Mouse (Mus musculus) intestine, postnatal 0 days (tissue): ENCODE measurements around the gene Krt6a. TPM values are rescaled to one million over a fixed set of nuclear protein-coding genes. Genes with fewer than 3 reads are reported as not detected.
"Not testable (repeated sequence)": the region's sequence is repeated elsewhere in the genome, so short reads cannot be mapped to it uniquely, and the experiment has no call there.

Source experiments
- ATAC-seq: fragments of 200-750 bp; cut with Nextera tagmentation; 2 replicates; pipeline ENCODE4 v1.8.0; 2017; ENCODE audit warnings: mild to moderate bottlenecking, moderate TSS enrichment, moderate library complexity
- H3K27ac ChIP-seq: fragments of 300-500 bp; sonication (generic); 2 replicates; pipeline ENCODE4 v1.5.1; 2014; ENCODE audit warnings: mild to moderate bottlenecking, low read depth, low read length, moderate library complexity
- H3K27me3 ChIP-seq: fragments of 300-500 bp; sonication (generic); replicated peaks from 2 replicates; pipeline ENCODE4 v1.6.1; 2014; ENCODE audit warnings: low read length, mixed read lengths; ENCODE audit not compliant: control insufficient read depth, insufficient read depth
- H3K36me3 ChIP-seq: fragments of 300-500 bp; sonication (generic); 2 replicates; pipeline ENCODE4 v1.6.1; 2014; ENCODE audit warnings: mild to moderate bottlenecking, moderate library complexity; ENCODE audit not compliant: control insufficient read depth, insufficient read depth
- H3K4me1 ChIP-seq: fragments of 300-500 bp; sonication (generic); replicated peaks from 2 replicates; pipeline ENCODE4 v1.6.1; 2014; ENCODE audit warnings: antibody characterized with exemption, low read length, mixed read lengths; ENCODE audit not compliant: control insufficient read depth, insufficient read depth
- H3K4me2 ChIP-seq: fragments of 300-500 bp; sonication (generic); replicated peaks from 2 replicates; pipeline ENCODE4 v1.6.1; 2014; ENCODE audit warnings: low read depth, mild to moderate bottlenecking, moderate library complexity
- H3K4me3 ChIP-seq: fragments of 300-500 bp; sonication (generic); 2 replicates; pipeline ENCODE4 v1.5.1; 2014; ENCODE audit warnings: low read depth, low read length
- H3K9ac ChIP-seq: fragments of 300-500 bp; sonication (generic); 2 replicates; pipeline ENCODE4 v1.6.1; 2014; ENCODE audit warnings: mild to moderate bottlenecking, low read depth, low read length
- H3K9me3 ChIP-seq: fragments of 300-500 bp; sonication (generic); 2 replicates; pipeline ENCODE4 v1.6.1; 2016; ENCODE audit warnings: mixed run types; ENCODE audit not compliant: control insufficient read depth
- CTCF ChIP-seq: sonication (generic); IDR thresholded peaks from 2 replicates; pipeline ENCODE4 v1.5.1; 2016; ENCODE audit warnings: low read depth, mild to moderate bottlenecking, control low read depth, antibody characterized with exemption, moderate library complexity
- whole genome bisulfite sequencing: fragments of 180-500 bp; shearing (Covaris S2); extraction: QIAGEN DNeasy Blood & Tissue Kit; methylation state at CpG from one replicate; pipeline ENCODE4 v1.1.7; 2014; 5-methylcytosine and 5-hydroxymethylcytosine counted together
- polyA plus RNA-seq: library from polyadenylated mRNA; unstranded; fragments of >200 nt; fragmentation: Nextera tagmentation; extraction: Ambion mirVana; gene quantifications from 2 replicates; pipeline ENCODE4 v1.2.1, GENCODE M21; 2015

Krt6a gene
- polyA plus RNA-seq, 1 experiment from 2014 or later, result 0.25 TPM

DNA sequence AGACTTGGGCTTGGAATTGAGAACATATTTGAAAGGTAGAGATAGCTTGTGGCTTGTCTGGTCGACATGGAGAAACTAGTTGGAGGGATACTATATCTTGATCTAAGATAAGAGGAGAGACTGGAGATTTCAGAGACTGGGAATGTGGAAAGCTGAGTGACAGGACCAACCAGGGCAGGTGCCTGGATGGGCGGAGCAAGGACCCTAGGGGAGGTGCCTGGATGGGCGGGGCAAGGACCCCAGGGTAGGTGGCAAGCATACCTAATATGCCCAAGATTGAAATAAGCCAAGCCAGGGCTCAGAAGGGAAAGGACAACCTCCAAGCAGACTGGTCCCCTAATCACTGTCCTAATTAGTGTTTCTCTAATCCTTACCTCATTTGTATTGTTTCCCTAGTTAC, 5.1 kb upstream of the Krt6a start:
- Histone ChIP-seq H3K4me2 (no peak overlapping the region), H3K36me3 (no peaks in the 10 kb centered on the region), H3K9ac (no peak overlapping the region), H3K9me3 (no peaks in the 10 kb centered on the region), H3K4me1 (no peaks in the 10 kb centered on the region), H3K27ac (no peak overlapping the region), H3K27me3 (no peaks in the 10 kb centered on the region), H3K4me3 (no peak overlapping the region)
- 45% methylated on average over 3 of the region's 3 CpGs for WGBS
- TF ChIP-seq CTCF, result no peak
- ATAC-seq, result no peak

DNA sequence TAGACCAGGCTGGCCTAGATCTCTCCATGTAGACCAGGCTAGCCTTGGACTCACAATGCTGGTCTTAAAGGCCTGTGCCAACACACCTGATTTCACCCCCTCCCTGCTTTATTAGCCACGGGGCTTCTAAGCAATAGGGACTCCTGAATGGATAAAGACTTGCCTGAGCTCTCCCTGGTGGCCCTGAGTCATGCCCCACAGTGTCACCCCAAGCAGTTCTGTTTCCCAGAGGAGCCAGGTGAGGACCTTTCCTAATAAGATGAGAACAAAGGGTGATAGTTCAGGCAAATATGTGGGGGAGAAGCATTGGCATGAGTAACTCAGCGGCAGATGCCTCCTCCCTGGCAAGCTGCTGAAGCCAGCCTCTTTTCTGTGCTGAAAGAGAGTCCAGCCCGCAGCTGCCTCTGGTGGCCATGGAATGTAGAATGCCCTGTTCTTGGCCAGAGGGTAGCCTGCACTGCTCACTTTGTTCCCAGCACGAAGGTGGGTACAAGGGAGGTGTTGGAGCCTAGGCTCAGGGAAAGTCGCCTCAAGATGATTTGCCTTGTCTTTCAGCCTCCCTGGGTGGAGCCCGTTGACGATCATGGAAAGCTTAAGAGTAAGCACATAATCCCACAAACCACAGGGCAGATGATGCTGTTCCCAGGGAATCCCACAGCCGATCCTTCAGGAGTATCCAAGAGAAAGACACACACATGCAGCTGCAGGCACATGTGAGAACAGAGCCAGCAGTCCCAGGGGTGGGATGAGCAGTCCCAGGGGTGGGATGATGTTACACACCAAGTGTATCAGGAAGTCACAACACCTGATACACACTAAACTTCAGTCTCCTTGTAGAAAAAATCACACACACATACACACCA, 3.5 kb upstream of the Krt6a start:
- Histone ChIP-seq H3K4me3 (no peak overlapping the region), H3K4me2 (no peak overlapping the region), H3K36me3 (no peaks in the 10 kb centered on the region), H3K9me3 (no peaks in the 10 kb centered on the region), H3K27me3 (no peaks in the 10 kb centered on the region), H3K27ac (no peak overlapping the region), H3K9ac (no peak overlapping the region), H3K4me1 (no peaks in the 10 kb centered on the region)
- WGBS, result 66% methylated on average over 8 of the region's 8 CpGs
- ATAC-seq, result no peak
- no peak for TF ChIP-seq CTCF

DNA sequence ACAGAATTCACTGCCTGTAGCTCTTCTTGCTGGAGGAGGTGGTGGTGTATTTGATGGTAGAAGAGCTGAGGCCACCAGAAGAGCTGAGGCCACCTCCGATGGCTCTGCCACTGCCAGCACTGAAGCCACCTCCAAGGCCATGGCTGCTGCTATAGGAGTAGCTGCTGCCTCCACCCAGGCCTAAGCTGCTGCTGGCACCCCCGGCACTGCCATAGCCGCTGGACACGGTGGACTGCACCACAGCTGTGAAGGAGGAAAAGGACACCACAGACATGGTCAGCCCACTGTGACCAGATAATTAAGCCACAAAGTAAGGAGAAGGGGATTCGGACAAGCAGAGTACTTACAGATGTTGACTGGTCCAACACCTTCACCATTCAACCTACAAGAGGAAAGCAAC, 3.6 kb downstream of the Krt6a start:
- not testable (repeated sequence) for ATAC-seq

DNA sequence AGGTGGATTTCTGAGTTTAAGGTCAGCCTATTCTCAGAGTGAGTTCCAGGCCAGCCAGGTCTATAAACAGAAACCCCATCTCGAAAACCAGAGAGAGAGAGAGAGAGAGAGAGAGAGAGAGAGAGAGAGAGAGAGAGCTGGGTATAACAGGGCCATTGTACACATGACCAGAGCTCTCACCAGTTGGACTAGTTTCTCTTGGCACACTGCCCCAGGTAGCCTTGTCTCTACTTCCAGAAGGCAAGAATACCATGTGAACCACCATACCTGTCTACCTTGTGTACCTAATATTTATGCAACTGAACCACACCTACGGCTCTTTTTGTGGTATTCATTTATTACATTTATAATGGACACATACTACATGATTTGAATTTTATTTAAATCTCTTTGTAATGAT, 5.9 kb downstream of the Krt6a start:
- TF ChIP-seq CTCF, result no peak
- no peak for ATAC-seq

More for the DNA sequence above, 3.6 kb downstream of the Krt6a start:
- not testable (repeated sequence) for H3K4me1 ChIP-seq, H3K9ac ChIP-seq, H3K4me3 ChIP-seq, H3K9me3 ChIP-seq, H3K4me2 ChIP-seq, H3K36me3 ChIP-seq, H3K27ac ChIP-seq, H3K27me3 ChIP-seq
- 94% methylated on average over 5 of the region's 5 CpGs for WGBS

DNA sequence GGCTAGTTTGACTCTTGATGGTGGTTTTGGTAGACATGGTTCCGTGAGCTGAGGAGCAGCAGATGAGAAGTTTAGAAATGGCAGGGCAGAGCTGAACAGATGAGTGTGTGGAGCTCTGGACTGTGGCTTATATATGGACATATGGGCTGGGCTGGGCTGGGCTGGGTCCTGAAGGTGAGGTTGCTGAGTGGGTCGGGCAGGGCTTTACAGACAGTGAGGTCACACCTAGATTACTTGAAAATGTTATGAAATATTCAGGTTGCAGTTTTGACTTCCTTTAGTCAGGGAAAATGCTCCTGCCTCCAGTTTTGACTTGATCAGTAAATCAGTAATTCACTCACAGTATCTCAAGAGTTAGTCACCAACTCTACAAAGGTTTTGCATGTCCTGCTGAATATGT, 13.9 kb downstream of the Krt6a start, which contains the start of gene Krt6b:
Gene Krt6b (minus strand): TSS at position 101 of the 400 bp plus-strand sequence.
- H3K27ac ChIP-seq, result no peak within 1 kb of the TSS
- no peak for TF ChIP-seq CTCF
- H3K4me2 ChIP-seq, result no peak within 1 kb of the TSS
- no peak within 1 kb of the TSS for H3K9ac ChIP-seq
- no peak within 1 kb of the TSS for H3K4me3 ChIP-seq
- H3K9me3 ChIP-seq, result no peaks in the 10 kb centered on the region
- ATAC-seq, result no peak
- no peaks in the 10 kb centered on the region for H3K27me3 ChIP-seq
- 75% methylated on average over 2 of the region's 2 CpGs for WGBS
- H3K36me3 ChIP-seq, result no peaks in the 10 kb centered on the region
- H3K4me1 ChIP-seq, result no peaks in the 10 kb centered on the region

More for the DNA sequence above, 5.9 kb downstream of the Krt6a start:
- Histone ChIP-seq H3K4me2 (no peak overlapping the region), H3K27ac (no peak overlapping the region), H3K4me3 (no peak overlapping the region), H3K4me1 (no peaks in the 10 kb centered on the region), H3K9me3 (no peaks in the 10 kb centered on the region), H3K9ac (no peak overlapping the region), H3K36me3 (no peaks in the 10 kb centered on the region), H3K27me3 (no peaks in the 10 kb centered on the region)
- 60% methylated on average over 2 of the region's 2 CpGs for WGBS

DNA sequence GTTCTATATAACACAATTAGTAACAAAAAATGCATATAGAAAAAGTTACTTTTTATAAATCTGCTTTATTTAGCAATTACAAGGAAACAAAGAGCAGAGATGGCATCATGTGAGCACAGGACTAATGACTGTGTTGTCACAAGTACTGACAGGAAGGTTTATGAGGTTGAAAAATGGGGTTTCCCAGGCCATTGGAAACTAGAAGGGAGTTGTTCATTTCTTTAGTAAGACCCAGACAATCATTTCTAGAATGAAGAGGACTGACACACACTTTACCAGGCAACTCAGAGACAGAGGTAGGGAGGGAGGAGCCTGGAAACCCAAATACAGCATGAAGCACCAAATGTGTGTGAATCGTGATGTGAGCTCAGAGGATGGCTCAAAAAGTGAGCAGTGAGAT, 18.1 kb downstream of the Krt6a start:
- Histone ChIP-seq H3K9ac (no peak overlapping the region), H3K27ac (no peak overlapping the region), H3K4me2 (no peak overlapping the region), H3K27me3 (no peaks in the 10 kb centered on the region), H3K36me3 (no peaks in the 10 kb centered on the region), H3K9me3 (no peaks in the 10 kb centered on the region), H3K4me1 (no peaks in the 10 kb centered on the region), H3K4me3 (no peak overlapping the region)
- no peak for TF ChIP-seq CTCF
- ATAC-seq, result no peak
- WGBS, result 97% methylated on average over 1 of the region's 1 CpGs
